In genomic region chr11:99430670-99431069, GRCm38 (mm10) we compare ENCODE assay signal across 10 mouse cellular contexts. TPM values are rescaled to one million over a fixed set of nuclear protein-coding genes. Genes with fewer than 3 reads are reported as not detected.
DNase-seq lines count a peak whose midpoint lies in the region; ATAC-seq and TF ChIP-seq lines count a peak whose summit lies in the region.
"Had no signal": no experiment of that assay in that cellular context is flagged by ENCODE, and none has a peak within 500 bp of the region (broad histone marks: within the 10 kb centered on the region; RNA-seq: fewer than 3 reads in every experiment).

No protein-coding gene starts in this region.

- H3K9ac ChIP-seq in heart, postnatal 0 days (replicated peaks; ENCODE audit: low read depth, low read length) = no peak overlapping the region
- no peak overlapping the region for H3K9ac ChIP-seq in neural tube, embryonic 11.5 days (ENCODE audit: low read length)
- no peak overlapping the region for H3K9ac ChIP-seq in neural tube, embryonic 15.5 days (replicated peaks)

- H3K27me3 ChIP-seq in heart, postnatal 0 days (ENCODE audit: control insufficient read depth, insufficient read depth, low read length) = no peaks in the 10 kb centered on the region
- H3K27me3 ChIP-seq in neural tube, embryonic 11.5 days (ENCODE audit: control insufficient read depth, insufficient read depth, low read length) = no peaks in the 10 kb centered on the region
- H3K27me3 ChIP-seq in neural tube, embryonic 15.5 days (replicated peaks) = no peaks in the 10 kb centered on the region

- no peaks in the 10 kb centered on the region for H3K36me3 ChIP-seq in heart, postnatal 0 days (replicated peaks; ENCODE audit: control insufficient read depth, insufficient read depth, low read length)
- no peaks in the 10 kb centered on the region for H3K36me3 ChIP-seq in neural tube, embryonic 11.5 days (ENCODE audit: control insufficient read depth, insufficient read depth, low read length)
- no peaks in the 10 kb centered on the region for H3K36me3 ChIP-seq in neural tube, embryonic 15.5 days

- H3K4me3 ChIP-seq in heart, postnatal 0 days (ENCODE audit: low read depth, low read length) = no peak overlapping the region
- no peak overlapping the region for H3K4me3 ChIP-seq in neural tube, embryonic 11.5 days (ENCODE audit: low read depth, low read length)
- no peak overlapping the region for H3K4me3 ChIP-seq in neural tube, embryonic 15.5 days (replicated peaks)
- H3K4me3 ChIP-seq: megakaryocyte, embryonic 14.5 days had no signal

- no peak overlapping the region for H3K4me2 ChIP-seq in heart, postnatal 0 days (ENCODE audit: low read depth, low read length)
- no peak overlapping the region for H3K4me2 ChIP-seq in neural tube, embryonic 11.5 days (ENCODE audit: low read depth)
- no peak overlapping the region for H3K4me2 ChIP-seq in neural tube, embryonic 15.5 days

- intact Hi-C loops in heart, postnatal 25 days (cut with DNase I) = no loop called here

- no peak for ATAC-seq in heart, postnatal 0 days (ENCODE audit: insufficient read depth, low read depth)
- no peak for ATAC-seq in neural tube, embryonic 11.5 days (ENCODE audit: insufficient read depth, low FRiP score, low TSS enrichment)
- no peak for ATAC-seq in neural tube, embryonic 15.5 days (ENCODE audit: low FRiP score)
- no peak for ATAC-seq in granulocyte monocyte progenitor cell, adult 5-6 weeks (replicated peaks; ENCODE audit: poor library complexity, severe bottlenecking)

- 37% methylated on average over 12 of the region's 12 CpGs for WGBS in heart, postnatal 0 days
- WGBS in neural tube, embryonic 11.5 days = 60% methylated on average over 12 of the region's 12 CpGs
- WGBS in neural tube, embryonic 15.5 days = 41% methylated on average over 12 of the region's 12 CpGs

- no peak for TF ChIP-seq CTCF in heart, postnatal 0 days (IDR thresholded peaks at IDR 0.05; ENCODE audit: low read depth)

- H3K4me1 ChIP-seq in heart, postnatal 0 days (ENCODE audit: control insufficient read depth, insufficient read depth) = no peaks in the 10 kb centered on the region
- no peaks in the 10 kb centered on the region for H3K4me1 ChIP-seq in neural tube, embryonic 11.5 days (ENCODE audit: control insufficient read depth, insufficient read depth, low read length)
- H3K4me1 ChIP-seq in neural tube, embryonic 15.5 days = peaks cover 5% of the 10 kb centered on the region; the same call in 1 of the 2 replicates
- H3K4me1 ChIP-seq: megakaryocyte, embryonic 14.5 days had no signal

- no peaks in the 10 kb centered on the region for H3K9me3 ChIP-seq in heart, postnatal 0 days (replicated peaks; ENCODE audit: control insufficient read depth, low read length)
- H3K9me3 ChIP-seq in neural tube, embryonic 11.5 days (ENCODE audit: control insufficient read depth, low read length) = no peaks in the 10 kb centered on the region
- no peaks in the 10 kb centered on the region for H3K9me3 ChIP-seq in neural tube, embryonic 15.5 days (replicated peaks)
- H3K9me3 ChIP-seq: megakaryocyte, embryonic 14.5 days had no signal

- no peak for TF ChIP-seq EP300 in heart, postnatal 0 days (IDR thresholded peaks at IDR 0.05; ENCODE audit: low read depth)

- no peak overlapping the region for H3K27ac ChIP-seq in heart, postnatal 0 days (ENCODE audit: low read depth)
- no peak overlapping the region for H3K27ac ChIP-seq in neural tube, embryonic 11.5 days (ENCODE audit: low read depth, low read length)
- no peak overlapping the region for H3K27ac ChIP-seq in neural tube, embryonic 15.5 days (replicated peaks)

- peak; percentile 29 for DNase-seq in heart, postnatal 0 days (ENCODE audit: low spot score)
- DNase-seq in heart, postnatal 25 days (ENCODE audit: low spot score) = no peak
- DNase-seq in neural tube, embryonic 11.5 days (ENCODE audit: low spot score) = peak; percentile 54
- DNase-seq in cerebellum, postnatal 25 days = peak; percentile 15 to 42
- DNase-seq in retina, postnatal 7 days (ENCODE audit: low read depth, low spot score) = peak; percentile 65
- DNase-seq in spleen, postnatal 14 days (ENCODE audit: low spot score in 2 of 2) = no peak

RNA-seq across cellular contexts. Expression of gene Krt20, which starts 7.3 kb away (rescaled TPM):
- not detected in 2 replicates for total RNA-seq in heart, postnatal 0 days (2014; rRNA removed; ENCODE audit: low replicate concordance)
- 0.26 and 0.38 TPM in 2 replicates for polyA plus RNA-seq in heart, postnatal 0 days (2015; fragmentation: Nextera tagmentation; extraction: Ambion mirVana)
- not detected for total RNA-seq in heart, postnatal 25 days (2021)
- 0.19 and 0.28 TPM in 2 replicates for polyA plus RNA-seq in neural tube, embryonic 11.5 days (2014; fragmentation: Nextera tagmentation; extraction: Ambion mirVana)
- 0.08 and 5.4 TPM in 2 replicates for polyA plus RNA-seq in neural tube, embryonic 15.5 days (2015; fragmentation: Nextera tagmentation; extraction: Ambion mirVana)
- not detected in 2 replicates for total RNA-seq in granulocyte monocyte progenitor cell, adult 5-6 weeks (2014; fragmentation: Nextera tagmentation)
- not detected in 2 replicates for total RNA-seq in granulocyte monocyte progenitor cell, adult 5-6 weeks (2017)

RNA-seq across cellular contexts. Expression of gene Krt12, which starts 8.6 kb away (rescaled TPM):
- not detected in 2 replicates for total RNA-seq in heart, postnatal 0 days (2014; rRNA removed; ENCODE audit: low replicate concordance)
- not detected in 2 replicates for polyA plus RNA-seq in heart, postnatal 0 days (2015; fragmentation: Nextera tagmentation; extraction: Ambion mirVana)
- total RNA-seq in heart, postnatal 25 days (2021) = not detected
- not detected in 2 replicates for polyA plus RNA-seq in neural tube, embryonic 11.5 days (2014; fragmentation: Nextera tagmentation; extraction: Ambion mirVana)
- polyA plus RNA-seq in neural tube, embryonic 15.5 days (2015; fragmentation: Nextera tagmentation; extraction: Ambion mirVana) = 0.11 and 0.12 TPM in 2 replicates
- total RNA-seq in granulocyte monocyte progenitor cell, adult 5-6 weeks (2014; fragmentation: Nextera tagmentation) = not detected in 2 replicates
- total RNA-seq in granulocyte monocyte progenitor cell, adult 5-6 weeks (2017) = not detected in 2 replicates
- total RNA-seq: heart, postnatal 10 days had no signal

RNA-seq across cellular contexts. Expression of gene Krt10, which starts 41.5 kb away (rescaled TPM):
- 0.31 and 0.84 TPM in 2 replicates for total RNA-seq in heart, postnatal 0 days (2014; rRNA removed; ENCODE audit: low replicate concordance)
- polyA plus RNA-seq in heart, postnatal 0 days (2015; fragmentation: Nextera tagmentation; extraction: Ambion mirVana) = 20.4 and 22.6 TPM in 2 replicates
- total RNA-seq in heart, postnatal 25 days (2021) = 1 to 10 TPM; 5.3 to 5.5 TPM
- polyA plus RNA-seq in neural tube, embryonic 11.5 days (2014; fragmentation: Nextera tagmentation; extraction: Ambion mirVana) = 22.4 and 23.5 TPM in 2 replicates
- polyA plus RNA-seq in neural tube, embryonic 15.5 days (2015; fragmentation: Nextera tagmentation; extraction: Ambion mirVana) = 31.6 and 31.8 TPM in 2 replicates
- 1.7 and 7.5 TPM in 2 replicates for total RNA-seq in granulocyte monocyte progenitor cell, adult 5-6 weeks (2014; fragmentation: Nextera tagmentation)
- total RNA-seq in granulocyte monocyte progenitor cell, adult 5-6 weeks (2017) = 0.39 TPM in 1 of 2 replicates, not detected in the other

RNA-seq across cellular contexts. Expression of gene Krt28, which starts 56.0 kb away (rescaled TPM):
- 3.1 TPM in 1 of 2 replicates, not detected in the other for total RNA-seq in heart, postnatal 0 days (2014; rRNA removed; ENCODE audit: low replicate concordance)
- polyA plus RNA-seq in heart, postnatal 0 days (2015; fragmentation: Nextera tagmentation; extraction: Ambion mirVana) = 0.10 and 0.14 TPM in 2 replicates
- not detected for total RNA-seq in heart, postnatal 25 days (2021)
- polyA plus RNA-seq in neural tube, embryonic 11.5 days (2014; fragmentation: Nextera tagmentation; extraction: Ambion mirVana) = 0.15 and 0.19 TPM in 2 replicates
- polyA plus RNA-seq in neural tube, embryonic 15.5 days (2015; fragmentation: Nextera tagmentation; extraction: Ambion mirVana) = 0.36 and 0.50 TPM in 2 replicates
- not detected in 2 replicates for total RNA-seq in granulocyte monocyte progenitor cell, adult 5-6 weeks (2014; fragmentation: Nextera tagmentation)
- total RNA-seq in granulocyte monocyte progenitor cell, adult 5-6 weeks (2017) = not detected in 2 replicates
- total RNA-seq: heart, postnatal 10 days had no signal

Comparison
In these comparisons a context has a peak if more than half of its experiments do, and no peak if none do; other contexts are left out.
1. DNase-seq: peak in heart, postnatal 0 days (single experiment), neural tube, embryonic 11.5 days (single experiment), cerebellum, postnatal 25 days (2 of 2) and retina, postnatal 7 days (single experiment); none in heart, postnatal 25 days (single experiment) and spleen, postnatal 14 days (0 of 2).